ENCODE assay signal across 12 mouse cellular contexts in the genomic region with DNA sequence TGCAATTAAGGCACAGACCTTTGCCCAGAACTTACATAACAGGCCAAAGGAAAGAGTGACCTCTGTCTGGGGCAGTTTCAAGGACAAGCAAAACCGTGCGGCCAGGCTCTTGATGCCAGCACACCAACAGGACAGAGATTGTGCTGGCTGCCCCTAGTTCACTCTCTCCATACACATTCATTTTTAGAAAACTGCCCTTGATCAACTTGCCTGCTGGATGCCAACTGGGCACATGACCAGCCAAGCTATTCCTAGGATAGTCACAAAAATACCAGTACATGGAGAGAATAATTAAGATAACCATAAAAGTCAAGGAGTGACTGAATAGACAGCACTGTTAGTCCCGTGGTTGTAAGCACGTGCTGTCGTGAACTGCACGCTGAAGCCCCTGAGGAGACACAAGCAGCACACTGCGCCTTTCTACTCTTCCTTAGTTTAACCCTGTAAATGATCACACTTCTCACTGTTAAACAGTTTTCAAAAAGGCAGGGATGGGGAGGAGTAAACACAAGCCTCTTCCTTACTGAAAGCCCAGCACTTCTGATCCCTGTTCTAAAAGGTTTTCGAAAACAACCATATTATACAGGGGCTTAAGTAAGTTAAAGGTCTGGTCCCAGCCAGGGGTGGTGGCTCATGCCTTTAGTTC.
DNase-seq lines count a peak whose midpoint lies in the region; ATAC-seq and TF ChIP-seq lines count a peak whose summit lies in the region.
"Had no signal": no experiment of that assay in that cellular context is flagged by ENCODE, and none has a peak within 500 bp of the region (broad histone marks: within the 10 kb centered on the region; RNA-seq: fewer than 3 reads in every experiment).

No protein-coding gene starts in this region.

- H3K27ac ChIP-seq in kidney, adult 2 months (ENCODE audit: insufficient read depth, low read depth, low read length), result peak overlapping the region; percentile 96
- no peak overlapping the region for H3K27ac ChIP-seq in kidney, embryonic 14.5 days (ENCODE audit: low read depth, low read length)
- H3K27ac ChIP-seq in heart, embryonic 14.5 days (replicated peaks in 1 of 2; ENCODE audit: control insufficient read depth in 1 of 2, insufficient read depth in 1 of 2, low read depth in 2 of 2, low read length in 2 of 2), result peak overlapping the region; percentile 93
- no peak overlapping the region for H3K27ac ChIP-seq in forebrain, embryonic 14.5 days (ENCODE audit: low read depth, low read length)
- H3K27ac ChIP-seq: embryonic facial prominence, embryonic 12.5 days; liver, embryonic 13.5 days had no signal

- no peak for TF ChIP-seq POLR2A in kidney, adult 2 months (IDR thresholded peaks at IDR 0.05; ENCODE audit: low read depth, low read length)

- TF ChIP-seq CTCF in kidney, adult 2 months (conservative IDR thresholded peaks at IDR 0.05; ENCODE audit: insufficient read depth, insufficient read length, low read depth, low read length), result no peak

- no peak for ATAC-seq in kidney, embryonic 14.5 days (ENCODE audit: low FRiP score, low TSS enrichment)
- ATAC-seq in heart, embryonic 14.5 days (ENCODE audit: insufficient number of reproducible peaks, insufficient read depth, low FRiP score, low read depth), result peak; percentile 73; the same call in 1 of the 2 replicates
- ATAC-seq in forebrain, embryonic 14.5 days, result no peak
- ATAC-seq in megakaryocyte-erythroid progenitor cell, adult 5-6 weeks (replicated peaks; ENCODE audit: low FRiP score, low TSS enrichment, poor library complexity, severe bottlenecking), result no peak
- ATAC-seq: forebrain, embryonic 16.5 days had no signal

- no peaks in the 10 kb centered on the region for H3K9me3 ChIP-seq in kidney, embryonic 14.5 days (ENCODE audit: control insufficient read depth, low read length)
- no peaks in the 10 kb centered on the region for H3K9me3 ChIP-seq in heart, embryonic 14.5 days (ENCODE audit: control insufficient read depth, low read length)
- no peaks in the 10 kb centered on the region for H3K9me3 ChIP-seq in forebrain, embryonic 14.5 days (replicated peaks; ENCODE audit: control insufficient read depth, low read length)
- H3K9me3 ChIP-seq: embryonic facial prominence, embryonic 12.5 days; liver, embryonic 13.5 days had no signal

- peaks cover 14% of the 10 kb centered on the region; the same call in 1 of the 2 replicates for H3K4me1 ChIP-seq in kidney, adult 2 months (ENCODE audit: control insufficient read depth, insufficient read depth, low read length)
- no peaks in the 10 kb centered on the region for H3K4me1 ChIP-seq in kidney, embryonic 14.5 days (ENCODE audit: control insufficient read depth, insufficient read depth, low read length)
- peaks cover 16 to 21% of the 10 kb centered on the region in 2 experiments for H3K4me1 ChIP-seq in heart, embryonic 14.5 days (ENCODE audit: control insufficient read depth in 2 of 2, insufficient read depth in 2 of 2, low read length in 2 of 2)
- H3K4me1 ChIP-seq in forebrain, embryonic 14.5 days (ENCODE audit: control insufficient read depth, insufficient read depth, low read length), result no peaks in the 10 kb centered on the region
- H3K4me1 ChIP-seq: embryonic facial prominence, embryonic 12.5 days; liver, embryonic 13.5 days had no signal

- H3K27me3 ChIP-seq in kidney, adult 2 months (replicated peaks; ENCODE audit: control insufficient read depth, insufficient read depth, low read length), result no peaks in the 10 kb centered on the region
- no peaks in the 10 kb centered on the region for H3K27me3 ChIP-seq in kidney, embryonic 14.5 days (ENCODE audit: control insufficient read depth, insufficient read depth, low read length)
- no peaks in the 10 kb centered on the region for H3K27me3 ChIP-seq in heart, embryonic 14.5 days (ENCODE audit: control insufficient read depth, insufficient read depth, low read length)
- no peaks in the 10 kb centered on the region for H3K27me3 ChIP-seq in forebrain, embryonic 14.5 days (replicated peaks; ENCODE audit: control insufficient read depth, insufficient read depth, low read length)
- H3K27me3 ChIP-seq: CH12.LX; embryonic facial prominence, embryonic 12.5 days; liver, embryonic 13.5 days had no signal

- H3K9ac ChIP-seq in kidney, embryonic 14.5 days (ENCODE audit: low read depth, low read length), result no peak overlapping the region
- peak overlapping the region; percentile 59; the same call in 1 of the 2 replicates for H3K9ac ChIP-seq in heart, embryonic 14.5 days (ENCODE audit: low read length)
- no peak overlapping the region for H3K9ac ChIP-seq in forebrain, embryonic 14.5 days (ENCODE audit: low read length)
- H3K9ac ChIP-seq: embryonic facial prominence, embryonic 12.5 days; liver, embryonic 13.5 days had no signal

- WGBS in kidney, adult 2 months, result 43% methylated on average over 8 of the region's 8 CpGs
- 84% methylated on average over 8 of the region's 8 CpGs for WGBS in kidney, embryonic 14.5 days
- 47% methylated on average over 8 of the region's 8 CpGs for WGBS in heart, embryonic 14.5 days
- 87% methylated on average over 8 of the region's 8 CpGs for WGBS in forebrain, embryonic 14.5 days

- peak; percentile 79 for DNase-seq in kidney, adult 2 months
- DNase-seq in cerebellum, adult 9-11 months, result peak; percentile 6
- DNase-seq in kidney, postnatal 36 days, result peak; percentile 66 to 70
- no peak for DNase-seq in forebrain, embryonic 14.5 days (ENCODE audit: low spot score)
- DNase-seq: liver, embryonic 13.5 days; lung, postnatal 36 days had no signal

- H3K4me2 ChIP-seq in kidney, embryonic 14.5 days (replicated peaks; ENCODE audit: low read depth, low read length), result no peak overlapping the region
- no peak overlapping the region; the same call in 1 of the 2 replicates for H3K4me2 ChIP-seq in heart, embryonic 14.5 days (ENCODE audit: low read length)
- H3K4me2 ChIP-seq in forebrain, embryonic 14.5 days (ENCODE audit: low read length), result no peak overlapping the region
- H3K4me2 ChIP-seq: embryonic facial prominence, embryonic 12.5 days; liver, embryonic 13.5 days had no signal

- no peak overlapping the region for H3K4me3 ChIP-seq in kidney, adult 2 months (ENCODE audit: insufficient read depth, low read depth, low read length)
- no peak overlapping the region for H3K4me3 ChIP-seq in kidney, embryonic 14.5 days (ENCODE audit: low read length)
- H3K4me3 ChIP-seq in heart, embryonic 14.5 days (ENCODE audit: control insufficient read depth in 1 of 2, insufficient read depth in 1 of 2, low read depth in 1 of 2, low read length in 2 of 2), result no peak overlapping the region
- no peak overlapping the region for H3K4me3 ChIP-seq in forebrain, embryonic 14.5 days (ENCODE audit: low read depth, low read length)
- H3K4me3 ChIP-seq: embryonic facial prominence, embryonic 12.5 days; liver, embryonic 13.5 days had no signal

- H3K36me3 ChIP-seq in kidney, adult 2 months (ENCODE audit: control insufficient read depth, insufficient read depth, low read length), result no peaks in the 10 kb centered on the region
- no peaks in the 10 kb centered on the region for H3K36me3 ChIP-seq in kidney, embryonic 14.5 days (ENCODE audit: control insufficient read depth, insufficient read depth, low read length)
- H3K36me3 ChIP-seq in heart, embryonic 14.5 days (ENCODE audit: control insufficient read depth, insufficient read depth, low read length), result peaks cover 12% of the 10 kb centered on the region; the same call in 1 of the 2 replicates
- H3K36me3 ChIP-seq in forebrain, embryonic 14.5 days (ENCODE audit: control insufficient read depth, insufficient read depth, low read length), result no peaks in the 10 kb centered on the region
- H3K36me3 ChIP-seq: liver, embryonic 13.5 days had no signal

Comparison
In these comparisons a context has a peak if more than half of its experiments do, and no peak if none do; other contexts are left out.
1. H3K27ac ChIP-seq: peak in kidney, adult 2 months (single experiment) and heart, embryonic 14.5 days (2 of 2); none in kidney, embryonic 14.5 days (single experiment) and forebrain, embryonic 14.5 days (single experiment).